Mouse (Mus musculus) liver, adult 2 months (tissue): Measurements from ENCODE around the gene Orc3.

Experiments
- CTCF ChIP-seq: fragments of 200-500 bp; IDR thresholded peaks from 2 replicates; pipeline ENCODE4 v1.5.1; 2011; ENCODE audit warnings: low read depth, low read length, control low read depth
- POLR2A ChIP-seq: fragments of 200-500 bp; IDR thresholded peaks from 2 replicates; pipeline ENCODE4 v1.6.1; 2011; ENCODE audit warnings: low read length, control low read depth; ENCODE audit not compliant: insufficient read depth; ENCODE audit errors: extremely low read depth

DNA sequence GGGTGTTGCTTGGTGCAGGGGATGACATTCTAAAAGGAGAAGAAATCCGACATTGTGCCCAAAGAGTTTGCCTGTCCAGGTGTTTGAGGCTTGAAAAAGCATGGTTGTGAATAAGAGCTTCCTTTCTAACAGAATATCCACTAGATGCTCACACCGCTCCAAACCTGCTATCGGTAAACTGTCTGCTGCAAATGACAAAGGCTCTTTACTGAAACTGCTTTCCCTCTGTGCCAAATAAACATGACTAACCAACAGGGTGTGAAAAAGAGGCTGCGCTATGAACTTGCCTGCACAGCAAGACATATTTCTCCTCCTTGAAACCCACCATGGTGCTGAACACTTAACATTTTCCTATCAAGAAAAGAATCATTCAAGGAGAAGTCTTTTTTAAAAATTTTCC is 91.2 kb downstream of the Orc3 start:
- TF ChIP-seq CTCF (no peak), POLR2A (no peak)
